ENCODE assay signal across 9 mouse cellular contexts in the genomic region with DNA sequence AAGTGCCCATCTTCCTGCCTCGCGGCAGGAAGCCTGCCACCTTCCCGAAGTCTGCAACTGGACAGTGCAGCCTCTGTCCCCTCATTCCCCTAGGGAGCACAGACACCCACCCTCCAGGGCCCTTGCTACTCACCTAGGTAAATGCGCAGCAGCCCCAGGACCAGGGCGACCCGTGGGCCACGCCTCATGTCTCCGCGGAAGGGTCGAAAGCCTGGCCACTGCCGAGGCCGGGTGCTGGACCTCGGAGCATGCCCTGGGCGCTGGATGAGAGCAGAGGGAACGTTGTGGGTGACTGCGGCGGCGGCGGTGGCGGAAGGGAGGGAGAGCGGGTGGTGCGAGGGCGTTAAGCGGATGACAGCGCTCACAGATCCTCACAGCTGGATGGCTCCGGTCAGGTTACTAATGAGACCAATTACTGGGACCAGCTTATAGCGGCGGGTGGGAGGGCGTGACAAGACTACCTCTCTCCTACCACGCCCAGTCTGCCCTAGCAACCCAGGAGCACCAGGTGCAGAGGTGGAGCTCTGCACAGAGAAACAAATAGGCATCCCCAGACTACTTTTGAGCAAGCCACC. TPM values are rescaled to one million over a fixed set of nuclear protein-coding genes. Genes with fewer than 3 reads are reported as not detected.
A peak's percentile ranks its signal among the peaks of the same experiment; 100 is the strongest.
DNase-seq lines count a peak whose midpoint lies in the region; ATAC-seq and TF ChIP-seq lines count a peak whose summit lies in the region.
"Had no signal": no experiment of that assay in that cellular context is flagged by ENCODE, and none has a peak within 500 bp of the region (broad histone marks: within the 10 kb centered on the region; RNA-seq: fewer than 3 reads in every experiment).

A gene (minus strand): TSS at position 392 of the 575 bp plus-strand sequence.

- peak within 1 kb of the TSS; percentile 48 for H3K4me3 ChIP-seq in gastrocnemius, adult 2 months
- peak within 1 kb of the TSS; percentile 40 to 55 for H3K4me3 ChIP-seq in ES-E14 (ENCODE audit: insufficient read depth in 1 of 2, low read depth in 1 of 2, low read length in 2 of 2, poor library complexity in 1 of 2, severe bottlenecking in 1 of 2)
- H3K4me3 ChIP-seq in embryonic facial prominence, embryonic 15.5 days (replicated peaks) = peak within 1 kb of the TSS; percentile 34
- H3K4me3 ChIP-seq in intestine, postnatal 0 days (ENCODE audit: low read depth, low read length) = peak within 1 kb of the TSS; percentile 17
- peak within 1 kb of the TSS; percentile 21 for H3K4me3 ChIP-seq in stomach, embryonic 15.5 days (replicated peaks)

- H3K27me3 ChIP-seq in embryonic facial prominence, embryonic 15.5 days = peaks cover 32% of the 10 kb centered on the region
- H3K27me3 ChIP-seq in intestine, postnatal 0 days (replicated peaks; ENCODE audit: control insufficient read depth, insufficient read depth, low read length) = peaks cover 16% of the 10 kb centered on the region
- peaks cover 25% of the 10 kb centered on the region for H3K27me3 ChIP-seq in stomach, embryonic 15.5 days (replicated peaks)

- under 1% methylated on average over 30 of the region's 30 CpGs for WGBS in embryonic facial prominence, embryonic 15.5 days
- 2% methylated on average over 30 of the region's 30 CpGs for WGBS in intestine, postnatal 0 days
- 1% methylated on average over 30 of the region's 30 CpGs for WGBS in stomach, embryonic 15.5 days

- no peaks in the 10 kb centered on the region for H3K36me3 ChIP-seq in ES-E14 (ENCODE audit: control insufficient read depth, insufficient read depth, low read length, poor library complexity, severe bottlenecking)
- H3K36me3 ChIP-seq in embryonic facial prominence, embryonic 15.5 days = no peaks in the 10 kb centered on the region
- no peaks in the 10 kb centered on the region for H3K36me3 ChIP-seq in intestine, postnatal 0 days (ENCODE audit: control insufficient read depth, insufficient read depth)
- no peaks in the 10 kb centered on the region for H3K36me3 ChIP-seq in stomach, embryonic 15.5 days
- H3K36me3 ChIP-seq: G1E had no signal

- no peak for TF ChIP-seq CTCF in gastrocnemius, adult 2 months (IDR thresholded peaks at IDR 0.05)
- no peak for TF ChIP-seq CTCF in intestine, postnatal 0 days (IDR thresholded peaks at IDR 0.05; ENCODE audit: low read depth)

- no peak within 1 kb of the TSS for H3K9ac ChIP-seq in ES-E14 (ENCODE audit: insufficient read depth, low read depth, low read length, poor library complexity, severe bottlenecking)
- no peak within 1 kb of the TSS for H3K9ac ChIP-seq in embryonic facial prominence, embryonic 15.5 days
- H3K9ac ChIP-seq in intestine, postnatal 0 days (ENCODE audit: low read depth, low read length) = peak within 1 kb of the TSS; percentile 3; the same call in 1 of the 2 replicates
- H3K9ac ChIP-seq in stomach, embryonic 15.5 days = no peak within 1 kb of the TSS

- peak within 1 kb of the TSS; percentile 48 for H3K4me2 ChIP-seq in embryonic facial prominence, embryonic 15.5 days (replicated peaks)
- H3K4me2 ChIP-seq in intestine, postnatal 0 days (replicated peaks; ENCODE audit: low read depth) = peak within 1 kb of the TSS; percentile 51
- H3K4me2 ChIP-seq in stomach, embryonic 15.5 days = peak within 1 kb of the TSS; percentile 50

- peaks cover 8 to 25% of the 10 kb centered on the region in 2 experiments for H3K4me1 ChIP-seq in ES-E14 (ENCODE audit: control insufficient read depth in 2 of 2, insufficient read depth in 2 of 2, low read length in 2 of 2, poor library complexity in 1 of 2)
- peaks cover 10% of the 10 kb centered on the region for H3K4me1 ChIP-seq in embryonic facial prominence, embryonic 15.5 days
- H3K4me1 ChIP-seq in intestine, postnatal 0 days (replicated peaks; ENCODE audit: control insufficient read depth, insufficient read depth, low read length) = no peaks in the 10 kb centered on the region
- no peaks in the 10 kb centered on the region; the same call in none of the 2 replicates for H3K4me1 ChIP-seq in stomach, embryonic 15.5 days

- peak; percentile 79 for ATAC-seq in embryonic facial prominence, embryonic 15.5 days (ENCODE audit: insufficient number of reproducible peaks, low FRiP score, low TSS enrichment, low read depth)
- 0 out of 2 replicates have a peak, but pooled peaks have one; percentile 36 for ATAC-seq in intestine, postnatal 0 days
- peak; percentile 39 for ATAC-seq in megakaryocyte progenitor cell, adult 5-6 weeks (replicated peaks; ENCODE audit: poor library complexity)
- peak; percentile 68 for ATAC-seq in stomach, embryonic 15.5 days (ENCODE audit: insufficient read depth, low FRiP score, low read depth)

- intact Hi-C loops in gastrocnemius, adult 2 months (cut with DNase I) = no loop called here
- intact Hi-C loops in gastrocnemius, postnatal 36 days (cut with DNase I) = no loop called here

- H3K9me3 ChIP-seq in ES-E14 (ENCODE audit: control insufficient read depth, insufficient read depth, low read depth, low read length) = no peaks in the 10 kb centered on the region
- no peaks in the 10 kb centered on the region for H3K9me3 ChIP-seq in embryonic facial prominence, embryonic 15.5 days (replicated peaks)
- no peaks in the 10 kb centered on the region for H3K9me3 ChIP-seq in intestine, postnatal 0 days (ENCODE audit: control insufficient read depth)
- H3K9me3 ChIP-seq in stomach, embryonic 15.5 days = no peaks in the 10 kb centered on the region
- H3K9me3 ChIP-seq: G1E had no signal

- in situ Hi-C loops in ES-E14 (cut with MboI; ENCODE audit: low sequenced_read_pairs in 2 of 2, unreplicated experiment in 2 of 2) = no loop called here

- no peak within 1 kb of the TSS for H3K27ac ChIP-seq in gastrocnemius, adult 2 months
- no peak within 1 kb of the TSS for H3K27ac ChIP-seq in ES-E14 (ENCODE audit: insufficient read depth, low read depth, low read length, poor library complexity, severe bottlenecking)
- H3K27ac ChIP-seq in embryonic facial prominence, embryonic 15.5 days (replicated peaks) = no peak within 1 kb of the TSS
- no peak within 1 kb of the TSS for H3K27ac ChIP-seq in intestine, postnatal 0 days (ENCODE audit: low read depth, low read length)
- no peak within 1 kb of the TSS for H3K27ac ChIP-seq in stomach, embryonic 15.5 days

- DNase-seq in gastrocnemius, adult 2 months = no peak
- DNase-seq in gastrocnemius, postnatal 36 days = no peak
- DNase-seq in ES-E14 (ENCODE audit: low read depth, low spot score) = peak; percentile 79
- no peak for DNase-seq in spleen, postnatal 10 days (ENCODE audit: low spot score in 2 of 2)

TF ChIP-seq in ES-E14, 5 proteins besides CTCF, POLR2A, EP300 and RAD21:
- TF ChIP-seq ZNF384 (IDR thresholded peaks at IDR 0.05; ENCODE audit: low read depth, low read length) = no peak
- TF ChIP-seq ZC3H11A (IDR thresholded peaks at IDR 0.05; ENCODE audit: borderline replicate concordance, low read depth, low read length) = no peak
- TF ChIP-seq HCFC1 (IDR thresholded peaks at IDR 0.05; ENCODE audit: borderline replicate concordance, insufficient read depth, low read length) = no peak
- no peak for TF ChIP-seq MAFK (IDR thresholded peaks at IDR 0.05; ENCODE audit: insufficient read depth, low read depth, low read length)
- no peak for TF ChIP-seq CHD2 (IDR thresholded peaks at IDR 0.05; ENCODE audit: low read depth, low read length)

RNA-seq across cellular contexts. Expression of the gene that starts here (rescaled TPM):
- not detected for total RNA-seq in gastrocnemius, adult 2 months (2021)
- not detected for total RNA-seq in gastrocnemius, postnatal 36 days (2021)
- 0.94 and 1.6 TPM in 2 replicates for total RNA-seq in ES-E14 (2012; rRNA removed)
- 2.7 and 3.0 TPM in 2 replicates for polyA plus RNA-seq in embryonic facial prominence, embryonic 15.5 days (2015; fragmentation: Nextera tagmentation; extraction: Ambion mirVana)
- 0.07 and 0.09 TPM in 2 replicates for polyA plus RNA-seq in intestine, postnatal 0 days (2015; fragmentation: Nextera tagmentation; extraction: Ambion mirVana)
- not detected in 2 replicates for total RNA-seq in megakaryocyte progenitor cell, adult 5-6 weeks (2015)
- total RNA-seq in megakaryocyte progenitor cell, adult 5-6 weeks (2017) = not detected in 2 replicates
- polyA plus RNA-seq in stomach, embryonic 15.5 days (2015; fragmentation: Nextera tagmentation; extraction: Ambion mirVana) = 0.18 and 0.32 TPM in 2 replicates
- polyA plus RNA-seq: G1E had no signal

Comparison
In these comparisons a context has a peak if more than half of its experiments do, and no peak if none do; other contexts are left out.
1. Peak in ATAC-seq, H3K4me3 ChIP-seq, H3K9ac ChIP-seq and H3K4me2 ChIP-seq in intestine, postnatal 0 days; RNA of the gene not detected or under 1 TPM.
2. Peak in ATAC-seq in megakaryocyte progenitor cell, adult 5-6 weeks; RNA of the gene not detected or under 1 TPM.
3. Peak in ATAC-seq, H3K4me3 ChIP-seq and H3K4me2 ChIP-seq in stomach, embryonic 15.5 days; RNA of the gene not detected or under 1 TPM.